Mouse (Mus musculus) lung, adult 2 months (tissue): ENCODE data around the gene Ppp3r1. TPM values are rescaled to one million over a fixed set of nuclear protein-coding genes. Genes with fewer than 3 reads are reported as not detected.

Source experiments
- DNase-seq: peaks from one replicate; pipeline ENCODE4 v3.0.0; 2022
- H3K4me1 ChIP-seq: fragments of 200-500 bp; 2 replicates; pipeline ENCODE4 v1.6.1; 2011; ENCODE audit warnings: low read length; ENCODE audit not compliant: control insufficient read depth, insufficient read depth
- H3K4me3 ChIP-seq: fragments of 200-500 bp; replicated peaks from 2 replicates; pipeline ENCODE3; 2011; ENCODE audit warnings: low read depth, mild to moderate bottlenecking, control low read depth, low read length; ENCODE audit errors: extremely low read depth
- CTCF ChIP-seq: fragments of 200-500 bp; IDR thresholded peaks from 2 replicates; pipeline ENCODE4 v1.5.1; 2011; ENCODE audit warnings: mild to moderate bottlenecking, low read length, control low read depth; ENCODE audit not compliant: insufficient read depth
- POLR2A ChIP-seq: fragments of 200-500 bp; IDR thresholded peaks from 2 replicates; pipeline ENCODE4 v1.6.1; 2011; ENCODE audit warnings: low read depth, mild to moderate bottlenecking, control low read depth, low read length, borderline replicate concordance; ENCODE audit errors: extremely low read depth
- WGBS: fragments of 180-500 bp; shearing (Covaris S2); methylation state at CpG from one replicate; pipeline ENCODE4 v1.1.7; 2018; 5-methylcytosine and 5-hydroxymethylcytosine counted together
- polyA plus RNA-seq: library from polyadenylated mRNA; depleted of rRNA; stranded (reverse); fragments of >200 nt; gene quantifications from 2 replicates; pipeline ENCODE4 v1.2.3, GENCODE M21; 2012

Gene Ppp3r1
- polyA plus RNA-seq, 1 experiment = 29.8 TPM

GRCm38 (mm10) chr11:17199170-17199569 is 40.1 kb downstream of the Ppp3r1 start:
- H3K4me3 ChIP-seq = no peak overlapping the region
- H3K4me1 ChIP-seq = no peaks in the 10 kb centered on the region
- no peak for TF ChIP-seq POLR2A
- TF ChIP-seq CTCF = no peak
- 73% methylated on average over 5 of the region's 5 CpGs for WGBS
- no peak for DNase-seq

- no peak overlapping the region for H3K4me3 ChIP-seq
- 69% methylated on average over 3 of the region's 3 CpGs for WGBS
- DNase-seq = no peak
These were observed 40.9 kb downstream of the Ppp3r1 start for GRCm38 (mm10) chr11:17199840-17200501.

GRCm38 (mm10) chr11:17200936-17201335 is 41.9 kb downstream of the Ppp3r1 start:
- DNase-seq = no peak
- Histone ChIP-seq H3K4me1 (no peaks in the 10 kb centered on the region), H3K4me3 (no peak overlapping the region)
- TF ChIP-seq CTCF (no peak), POLR2A (no peak)
- 86% methylated on average over 4 of the region's 4 CpGs for WGBS

More at GRCm38 (mm10) chr11:17199840-17200501, 40.9 kb downstream of the Ppp3r1 start:
- TF ChIP-seq CTCF = no peak
- TF ChIP-seq POLR2A = no peak
- H3K4me1 ChIP-seq = no peaks in the 10 kb centered on the region

GRCm38 (mm10) chr11:17202481-17202880 is 43.4 kb downstream of the Ppp3r1 start:
- no peak for TF ChIP-seq POLR2A
- TF ChIP-seq CTCF = no peak
- Histone ChIP-seq H3K4me3 (no peak overlapping the region), H3K4me1 (no peaks in the 10 kb centered on the region)
- DNase-seq = no peak
- 87% methylated on average over 6 of the region's 6 CpGs for WGBS

- WGBS = under 1% methylated on average over 65 of the region's 65 CpGs
- Histone ChIP-seq H3K4me3 (peak within 1 kb of the TSS; percentile 80), H3K4me1 (peaks cover 4% of the 10 kb centered on the region; the same call in 1 of the 2 replicates)
- peak; percentile 56; the same call in 1 of the 2 replicates for TF ChIP-seq POLR2A
- no peak for TF ChIP-seq CTCF
- DNase-seq = peak; percentile 95
These were observed 52.4 kb downstream of the Ppp3r1 start, which contains the start of gene Pno1 for GRCm38 (mm10) chr11:17211258-17212140. TSS of gene Pno1 (minus strand) at chr11:17211568.

GRCm38 (mm10) chr11:17212141-17212495 is 53.1 kb downstream of the Ppp3r1 start:
- under 1% methylated on average over 10 of the region's 10 CpGs for WGBS
- no peak for TF ChIP-seq CTCF
- TF ChIP-seq POLR2A = no peak
- no peak for DNase-seq
- Histone ChIP-seq H3K4me3 (peak overlapping the region; percentile 63), H3K4me1 (peaks cover 4% of the 10 kb centered on the region; the same call in 1 of the 2 replicates)

GRCm38 (mm10) chr11:17212903-17213509 is 53.9 kb downstream of the Ppp3r1 start:
- H3K4me3 ChIP-seq = no peak overlapping the region
- peaks cover 4% of the 10 kb centered on the region; the same call in 1 of the 2 replicates for H3K4me1 ChIP-seq
- WGBS = 60% methylated on average over 5 of the region's 5 CpGs
- TF ChIP-seq CTCF (no peak), POLR2A (no peak)
- no peak for DNase-seq

GRCm38 (mm10) chr11:17215475-17215874 is 56.4 kb downstream of the Ppp3r1 start:
- TF ChIP-seq POLR2A = no peak
- TF ChIP-seq CTCF = no peak
- H3K4me1 ChIP-seq = peaks cover 4% of the 10 kb centered on the region; the same call in 1 of the 2 replicates
- no peak for DNase-seq
- 79% methylated on average over 3 of the region's 3 CpGs for WGBS
- no peak overlapping the region for H3K4me3 ChIP-seq

GRCm38 (mm10) chr11:17221126-17221525 is 62.1 kb downstream of the Ppp3r1 start:
- WGBS = 97% methylated on average over 8 of the region's 8 CpGs
- TF ChIP-seq POLR2A (no peak), CTCF (no peak)
- Histone ChIP-seq H3K4me3 (no peak overlapping the region), H3K4me1 (no peaks in the 10 kb centered on the region)
- DNase-seq = no peak
